Mouse (Mus musculus): Measurements from ENCODE around the gene Add3.

The Add3 gene

DNA sequence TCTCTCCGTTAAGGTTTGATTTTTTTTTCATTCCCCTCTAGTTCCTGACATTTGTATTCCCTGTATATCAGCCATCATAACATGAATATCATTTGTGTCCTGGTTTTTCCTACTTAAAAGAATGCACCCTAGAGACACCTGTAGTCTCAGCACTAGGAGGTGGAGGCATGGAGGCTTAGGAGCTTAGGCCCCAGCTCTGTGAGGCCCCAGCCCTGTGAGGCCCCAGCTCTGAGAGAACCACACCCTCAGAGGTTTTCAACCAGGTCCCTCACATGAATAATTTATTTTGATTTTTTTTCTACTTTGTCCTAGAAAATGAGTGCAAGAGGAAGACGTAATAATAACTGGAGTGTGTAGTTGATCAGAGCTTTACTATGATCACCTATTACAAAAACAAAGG lies 107.3 kb downstream of the Add3 start:
- no peak for DNase-seq

DNA sequence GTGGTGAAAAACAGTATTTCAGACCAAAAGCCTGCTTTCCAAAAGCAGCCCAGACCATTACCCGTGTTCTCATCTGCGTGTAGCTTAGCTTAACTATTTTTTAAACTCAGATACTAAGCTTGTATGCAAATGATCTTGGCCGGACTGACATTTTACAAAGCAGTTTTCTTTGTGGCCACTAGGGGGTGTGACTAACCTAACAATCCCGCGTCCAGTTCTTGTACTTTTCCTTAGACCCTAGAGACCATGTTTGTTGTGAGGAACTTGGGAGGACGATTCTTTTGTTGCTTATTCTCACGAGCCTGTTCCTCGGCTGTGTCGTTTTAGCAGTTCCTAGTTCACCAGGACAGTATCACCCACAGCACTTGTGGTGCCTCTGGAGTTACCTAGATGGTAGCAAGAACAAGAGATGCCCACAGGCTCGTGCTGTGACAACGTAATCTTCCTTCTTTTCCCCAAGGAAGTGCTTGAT lies 107.8 kb downstream of the Add3 start:
- peak; percentile 47 to 57 for DNase-seq

DNA sequence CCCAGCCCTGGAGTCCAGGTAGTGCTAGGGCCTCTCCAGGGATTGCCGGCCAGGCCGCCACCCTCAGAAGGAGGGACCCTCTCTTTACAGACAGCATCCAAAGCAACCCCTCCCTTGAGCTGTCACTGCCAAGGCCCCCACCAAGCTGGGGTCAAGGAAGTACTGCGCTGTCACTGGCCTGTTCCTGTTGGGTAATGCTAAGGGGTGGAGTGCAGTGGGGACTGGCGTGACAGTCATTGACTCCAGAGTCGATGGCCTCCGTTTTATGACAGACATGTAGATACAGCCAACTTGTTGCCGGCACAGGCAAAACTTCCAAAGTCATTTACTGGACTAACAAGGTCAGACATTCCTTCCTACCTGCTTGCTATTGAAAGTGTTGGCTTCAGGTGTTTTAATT lies 110.8 kb downstream of the Add3 start:
- DNase-seq: no peak

DNA sequence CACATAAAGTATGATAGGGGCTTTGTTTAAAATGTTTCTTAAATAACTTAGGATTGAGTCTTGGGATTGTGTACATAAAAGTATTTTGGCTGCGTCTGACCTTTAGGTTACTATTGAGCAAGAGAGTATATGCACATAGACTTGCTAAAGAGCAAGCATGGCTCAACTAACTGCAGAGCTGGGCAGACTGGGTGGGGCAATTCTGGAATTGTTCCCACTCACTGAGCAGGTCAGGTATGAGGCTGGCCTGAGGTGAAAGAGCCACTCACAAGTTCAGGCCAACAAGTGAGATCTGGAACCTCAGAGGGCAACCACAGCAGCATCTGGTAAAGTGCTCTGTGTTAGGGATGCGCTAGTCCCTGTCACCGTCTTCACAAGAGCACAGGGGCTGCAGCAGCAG lies 111.4 kb downstream of the Add3 start:
- DNase-seq: no peak

DNA sequence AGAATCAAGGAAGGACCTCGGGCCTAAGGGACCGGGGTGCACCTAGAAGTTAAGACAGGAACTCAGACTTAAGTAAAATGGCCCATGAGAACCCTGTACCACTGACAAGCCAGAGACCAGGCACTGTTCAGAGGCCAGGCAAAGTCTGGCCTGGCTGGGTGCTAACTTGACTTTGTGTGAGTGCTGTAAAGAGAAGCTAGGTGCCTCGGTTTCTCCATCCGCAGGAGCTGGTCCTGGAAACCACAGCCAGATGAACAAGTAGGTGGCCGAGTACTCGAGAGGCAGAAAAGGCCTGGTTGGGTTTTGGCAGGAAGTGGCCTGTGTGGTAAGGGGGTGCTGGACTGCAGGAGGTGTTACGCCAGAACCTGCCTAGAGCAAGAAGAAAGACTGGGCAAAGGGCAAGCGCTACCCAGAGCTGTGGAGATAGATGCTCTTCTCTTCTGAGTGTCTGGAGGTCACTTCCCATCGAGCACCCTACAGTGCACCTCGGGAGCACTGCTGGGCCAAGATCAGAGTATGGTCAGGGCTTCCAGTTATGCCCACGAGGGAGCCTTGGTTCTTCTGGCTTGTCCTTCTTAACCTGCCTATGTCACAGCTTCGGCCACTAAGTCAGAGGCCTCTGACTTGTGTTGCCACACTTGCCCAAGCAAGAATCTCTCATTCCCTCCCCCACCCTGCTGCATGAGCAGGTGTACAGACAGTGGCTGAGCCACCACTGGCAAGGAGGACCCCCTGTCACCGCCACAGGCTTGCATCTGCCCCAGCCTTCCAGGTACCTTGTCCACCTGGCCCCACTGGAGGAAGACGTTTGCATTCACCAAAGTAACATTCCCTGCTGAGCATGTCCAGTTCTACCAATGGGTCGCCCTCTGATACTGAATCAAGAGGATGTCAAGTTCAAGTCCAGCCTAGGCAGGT lies 112.1 kb downstream of the Add3 start:
- DNase-seq: no peak

DNA sequence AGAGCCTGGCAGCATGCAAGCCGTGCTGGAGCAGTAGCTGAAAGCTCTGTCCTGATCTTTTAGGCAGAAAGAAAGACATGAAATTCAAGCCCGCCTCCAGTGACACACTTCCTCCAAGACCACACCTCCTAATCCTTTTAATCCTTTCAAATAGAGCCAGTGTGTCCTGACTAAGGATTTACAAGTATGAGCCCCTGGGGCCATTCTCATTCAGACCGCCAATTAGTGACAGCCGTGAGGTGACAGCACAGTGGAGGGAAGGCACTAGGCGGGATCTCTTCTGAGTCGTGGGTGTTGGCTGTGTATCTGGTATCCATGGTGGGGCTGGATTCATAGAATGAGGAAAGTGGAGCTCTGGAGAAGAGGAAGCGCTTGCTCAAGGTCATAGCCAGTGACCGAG lies 116.1 kb downstream of the Add3 start:
- no peak for DNase-seq

DNA sequence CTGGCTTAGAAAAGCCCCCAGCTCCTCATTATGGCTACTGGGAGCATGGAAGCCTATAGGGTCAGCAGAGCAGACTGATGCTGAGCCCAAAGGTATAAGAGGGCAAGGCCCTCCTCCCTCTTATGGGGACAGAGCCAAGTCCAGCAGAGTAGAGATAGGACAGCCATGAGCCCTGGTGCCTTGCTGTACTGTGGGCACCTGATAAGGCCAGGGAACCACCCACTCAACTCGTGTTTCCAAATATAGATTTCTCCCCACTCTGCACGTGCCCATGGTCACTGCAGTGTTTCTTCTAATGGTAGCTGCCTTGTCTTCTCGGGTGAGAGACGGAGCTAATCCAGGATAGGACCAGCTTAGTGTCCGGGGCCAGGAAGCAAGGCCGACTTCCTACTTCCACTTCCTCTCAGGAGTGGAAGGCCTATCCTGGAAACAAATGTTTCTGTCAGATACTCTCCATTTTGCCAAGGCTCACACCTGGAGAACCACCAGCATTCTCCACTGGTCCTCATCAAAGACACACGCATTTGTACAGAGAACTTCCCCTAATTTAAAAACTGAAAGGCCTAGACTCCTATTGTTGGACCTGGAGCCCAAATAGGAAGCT lies 116.8 kb downstream of the Add3 start:
- DNase-seq: no peak

DNA sequence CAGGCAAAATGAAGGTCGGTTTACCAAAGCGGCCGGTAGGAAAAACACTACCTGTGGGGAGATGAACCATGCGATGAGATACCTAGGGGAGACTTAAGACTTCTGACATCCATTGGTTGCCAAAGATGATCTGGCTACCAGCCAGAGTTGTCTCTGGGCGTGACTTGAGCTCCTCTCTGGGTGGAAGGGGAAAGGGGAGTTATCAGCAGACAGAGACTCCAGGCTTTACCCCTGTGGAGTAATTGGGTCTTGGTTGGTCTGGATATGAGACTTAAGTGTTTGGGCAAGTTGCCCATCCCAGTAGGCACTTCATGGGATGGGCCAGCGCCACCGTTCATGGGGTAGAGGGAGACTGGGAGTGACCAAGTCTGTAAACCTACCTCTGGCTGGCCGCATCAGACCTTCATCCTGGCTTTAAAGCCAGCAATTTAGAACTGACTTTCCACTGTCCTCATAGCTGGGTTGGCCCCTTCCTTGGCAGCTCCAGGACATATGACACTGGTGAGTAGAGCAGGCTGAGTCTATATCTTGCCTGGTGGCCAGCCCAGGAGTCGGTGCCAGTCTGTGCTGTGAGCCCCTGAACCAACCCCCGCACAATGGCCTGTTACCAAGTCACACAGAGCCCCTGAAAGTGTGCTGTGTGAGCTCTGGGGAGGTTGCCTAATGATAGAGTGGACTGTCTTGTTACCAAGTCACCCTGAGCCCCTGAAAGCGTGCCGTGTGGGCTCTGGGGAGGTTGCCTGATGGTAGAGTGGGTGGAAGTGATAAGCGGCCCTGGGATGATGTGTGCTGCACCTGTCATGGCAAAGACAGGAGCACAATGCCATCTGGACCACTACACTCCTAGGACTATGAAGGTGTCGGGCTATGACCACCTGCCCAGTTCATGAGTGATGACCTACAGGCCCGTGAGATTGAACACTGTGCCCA lies 117.7 kb downstream of the Add3 start:
- DNase-seq: no peak

DNA sequence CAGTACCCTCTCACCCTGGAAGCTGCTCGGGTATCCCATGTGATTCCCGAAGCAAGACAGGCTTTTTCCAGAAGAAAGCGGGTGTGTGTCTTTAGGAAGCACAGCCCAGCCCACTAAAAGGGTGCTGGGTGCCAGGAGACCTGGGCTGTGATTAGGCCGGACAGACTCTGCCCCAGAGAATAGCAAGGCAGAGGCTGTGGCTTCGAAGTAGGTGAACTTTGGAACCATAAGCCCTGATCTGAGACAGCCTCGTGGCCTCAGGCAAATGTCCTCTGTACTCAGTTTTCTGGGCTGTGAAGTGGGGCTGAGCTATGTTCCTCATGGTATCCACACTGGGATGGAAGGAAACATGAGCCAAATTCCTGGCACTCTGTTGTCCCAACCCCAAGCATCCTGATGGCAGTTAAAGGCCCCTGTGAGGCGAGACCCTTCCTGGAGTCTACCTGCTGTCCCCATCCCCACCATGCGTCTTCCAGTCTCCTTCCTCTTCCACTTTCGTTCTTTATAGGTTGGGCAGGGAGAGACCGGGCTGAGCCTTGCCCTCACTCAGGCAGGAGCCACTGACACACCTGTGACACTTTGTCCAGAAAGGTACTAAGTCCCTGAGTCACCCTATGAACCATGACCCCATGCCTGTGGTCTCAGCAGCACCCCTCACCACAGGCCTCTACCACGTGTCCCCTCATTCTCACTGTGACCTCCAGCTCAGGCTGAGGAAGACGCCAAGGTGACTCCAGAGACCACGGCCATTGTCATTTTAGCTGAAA lies 118.7 kb downstream of the Add3 start:
- DNase-seq: peak; percentile 57 to 58

DNA sequence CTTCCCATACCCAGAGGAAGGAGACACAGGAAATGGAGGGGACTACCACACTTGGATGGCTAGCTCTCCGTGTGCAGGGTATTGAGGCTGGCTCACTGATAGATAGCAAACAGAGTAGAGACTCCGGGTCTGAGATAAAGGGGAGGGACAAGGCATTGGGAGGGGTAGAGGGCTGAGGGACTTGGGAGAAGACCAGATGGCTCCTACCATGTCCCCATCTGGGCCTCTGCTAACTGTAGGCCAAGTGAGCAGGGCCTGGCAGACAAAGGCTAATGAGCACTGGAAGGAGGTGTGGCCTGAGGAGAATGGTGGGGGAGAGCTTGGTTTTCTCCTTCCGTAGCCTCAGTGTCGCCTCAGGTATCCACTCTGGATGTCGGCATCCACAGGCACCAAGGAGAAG lies 119.3 kb downstream of the Add3 start:
- no peak for DNase-seq

DNA sequence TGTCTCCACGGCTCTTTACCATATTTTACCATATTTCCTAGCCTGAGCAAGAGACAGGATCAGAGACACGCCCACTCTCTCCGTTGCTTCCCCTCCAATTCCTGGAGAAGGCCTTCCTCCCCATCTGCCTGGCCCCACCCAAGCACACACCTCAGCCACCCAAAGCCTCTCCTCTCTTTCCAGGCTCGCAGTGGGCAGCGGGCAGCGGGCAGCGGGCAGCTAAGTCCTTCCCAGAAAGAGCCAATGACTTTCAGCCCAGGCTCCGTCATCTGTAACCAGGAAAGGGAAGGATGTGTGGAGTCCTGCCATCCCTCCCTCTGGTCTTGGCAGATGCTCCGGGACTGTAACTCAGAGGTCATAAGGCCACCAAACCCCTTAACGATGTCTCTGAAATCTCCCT lies 120.0 kb downstream of the Add3 start:
- DNase-seq: no peak

DNA sequence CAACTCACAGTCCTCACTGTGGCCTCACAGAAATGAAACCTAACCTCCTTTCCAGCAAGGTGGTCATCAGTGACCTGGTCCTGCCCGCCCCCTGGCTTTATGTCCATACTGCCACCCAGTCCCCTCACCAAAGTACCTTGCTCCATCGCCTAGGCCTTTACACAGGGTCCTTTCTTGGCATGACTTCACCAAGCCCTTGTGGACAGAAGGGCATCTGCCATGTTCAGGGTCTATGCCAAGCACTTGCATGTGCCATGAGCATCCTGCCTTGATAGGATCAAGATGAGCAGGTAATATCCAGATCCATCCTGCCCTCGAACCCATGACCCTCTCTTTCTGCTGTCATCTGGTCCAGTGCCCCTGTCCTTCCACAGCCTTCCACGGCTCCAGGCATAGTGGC lies 120.6 kb downstream of the Add3 start:
- DNase-seq: no peak

DNA sequence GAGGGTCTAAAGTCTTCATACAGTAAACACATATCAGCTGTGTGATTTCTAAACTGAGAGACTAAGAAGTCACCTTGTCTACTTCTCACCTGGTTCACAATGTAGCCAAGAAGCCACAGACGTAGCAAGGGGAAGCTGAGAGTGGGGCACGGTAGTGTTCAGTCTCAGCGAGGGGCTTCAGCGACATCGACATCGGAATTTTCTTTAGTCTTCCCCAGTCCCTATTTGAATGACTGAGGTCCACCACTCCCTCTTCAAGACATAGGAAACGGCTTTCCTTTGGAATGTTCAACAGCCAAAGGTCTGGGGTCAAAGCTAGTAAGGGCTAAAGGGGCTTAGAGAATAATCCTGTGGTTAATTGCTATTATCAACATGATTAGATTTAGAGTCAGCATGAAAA lies 121.8 kb downstream of the Add3 start:
- DNase-seq: no peak

DNA sequence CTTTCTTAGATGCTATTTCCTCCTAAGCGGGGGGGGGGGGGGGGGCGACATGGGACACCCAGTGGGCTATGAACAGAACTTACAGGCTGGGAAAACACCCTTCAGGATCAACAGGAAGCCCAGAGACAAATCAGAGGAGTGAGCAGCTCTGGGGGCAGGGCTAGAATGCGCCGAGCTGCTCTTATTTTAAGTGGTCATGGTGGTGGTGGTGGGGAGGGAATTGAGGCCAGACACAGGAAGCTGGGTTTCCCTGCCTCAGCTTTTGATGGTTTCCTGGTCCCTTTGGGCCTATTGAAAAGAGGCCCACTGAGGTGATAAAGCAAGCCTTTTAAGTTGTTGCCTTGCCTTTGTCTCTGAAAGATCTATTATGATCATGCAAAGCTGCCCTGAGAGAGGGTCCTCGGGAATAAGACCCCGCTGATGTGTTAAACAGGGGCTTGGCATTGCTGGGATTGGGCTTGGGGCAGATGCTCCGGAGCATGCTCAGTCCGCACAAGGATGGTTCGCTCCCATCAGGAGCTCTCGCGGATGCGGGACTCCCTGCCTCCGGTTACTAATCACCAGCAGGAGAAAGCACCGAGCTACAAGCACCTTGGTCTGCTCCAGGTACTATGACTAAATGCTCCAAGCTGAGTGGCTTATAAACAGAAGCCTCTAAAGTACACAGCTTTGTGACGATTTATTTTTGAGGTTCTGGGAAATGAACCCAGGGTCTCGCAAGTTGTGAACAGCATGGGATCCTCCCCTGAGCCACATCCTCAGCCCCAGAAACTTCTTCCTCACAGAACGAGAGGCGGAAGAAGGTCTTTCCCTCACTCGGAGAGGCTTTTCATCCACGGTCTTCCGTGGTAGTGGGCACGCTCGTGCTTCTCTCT lies 123.9 kb downstream of the Add3 start:
- no peak for DNase-seq

DNA sequence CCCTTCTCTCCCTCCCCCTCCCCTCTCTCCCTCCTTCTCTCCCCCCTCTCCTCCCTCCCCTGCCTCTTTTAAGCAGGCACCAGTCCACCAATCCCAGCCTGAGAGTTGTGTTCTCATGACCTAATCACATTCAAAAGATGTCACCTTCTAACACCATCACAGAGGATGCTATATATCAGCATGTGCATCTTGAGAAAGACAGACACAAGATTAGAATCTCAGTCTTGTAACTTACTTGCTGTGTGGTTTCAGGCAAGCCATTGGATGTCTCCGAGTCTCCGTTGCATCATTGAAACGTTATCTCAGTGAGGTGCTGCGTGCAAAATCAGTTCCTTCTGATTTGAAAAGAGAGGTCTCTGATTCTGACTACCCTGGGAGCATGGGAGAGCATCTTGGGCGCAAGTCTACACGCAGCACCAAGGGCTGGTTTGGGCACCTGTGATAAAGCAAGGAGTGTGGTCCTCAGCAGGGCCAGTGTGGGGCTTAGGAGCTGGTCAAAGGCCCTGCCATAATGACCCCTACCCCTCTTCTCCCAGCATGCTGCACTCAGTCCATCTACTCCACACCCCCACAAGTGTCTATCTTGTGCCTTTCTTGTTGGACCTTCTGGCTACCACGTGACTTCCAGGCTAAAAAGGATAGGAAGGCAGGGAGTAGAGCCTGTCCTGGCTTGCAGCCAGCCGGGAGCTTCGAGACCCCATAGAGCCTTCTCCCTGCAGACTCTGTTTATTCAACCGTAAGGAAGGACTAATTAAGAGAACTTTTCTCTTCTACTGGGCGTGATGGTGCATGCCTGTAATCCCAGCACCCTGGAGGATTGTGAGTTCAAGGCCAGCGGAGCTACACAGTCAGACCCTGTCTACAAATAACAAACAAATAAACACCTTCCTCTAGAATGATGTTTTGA lies 124.8 kb downstream of the Add3 start:
- DNase-seq: peak in 1 of 2 experiments; percentile 34

DNA sequence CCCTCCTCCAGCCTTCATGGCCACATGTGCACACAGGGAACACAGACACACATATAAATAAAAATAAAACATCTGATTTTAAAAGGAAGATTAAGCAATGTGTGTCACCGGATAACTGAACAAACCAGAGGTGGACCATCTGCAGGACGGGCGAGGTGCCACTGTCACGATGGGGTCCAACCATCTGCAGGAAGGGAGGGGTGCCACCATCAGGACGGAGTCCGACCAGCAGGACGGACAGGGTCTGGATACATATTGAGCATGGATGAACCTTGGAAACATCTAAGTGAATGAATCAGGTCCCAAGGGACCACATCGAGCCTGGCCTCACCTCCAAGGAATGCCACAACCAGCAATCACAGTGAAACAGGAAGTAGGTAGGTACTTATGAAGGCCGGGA lies 127.1 kb downstream of the Add3 start:
- no peak for DNase-seq

DNA sequence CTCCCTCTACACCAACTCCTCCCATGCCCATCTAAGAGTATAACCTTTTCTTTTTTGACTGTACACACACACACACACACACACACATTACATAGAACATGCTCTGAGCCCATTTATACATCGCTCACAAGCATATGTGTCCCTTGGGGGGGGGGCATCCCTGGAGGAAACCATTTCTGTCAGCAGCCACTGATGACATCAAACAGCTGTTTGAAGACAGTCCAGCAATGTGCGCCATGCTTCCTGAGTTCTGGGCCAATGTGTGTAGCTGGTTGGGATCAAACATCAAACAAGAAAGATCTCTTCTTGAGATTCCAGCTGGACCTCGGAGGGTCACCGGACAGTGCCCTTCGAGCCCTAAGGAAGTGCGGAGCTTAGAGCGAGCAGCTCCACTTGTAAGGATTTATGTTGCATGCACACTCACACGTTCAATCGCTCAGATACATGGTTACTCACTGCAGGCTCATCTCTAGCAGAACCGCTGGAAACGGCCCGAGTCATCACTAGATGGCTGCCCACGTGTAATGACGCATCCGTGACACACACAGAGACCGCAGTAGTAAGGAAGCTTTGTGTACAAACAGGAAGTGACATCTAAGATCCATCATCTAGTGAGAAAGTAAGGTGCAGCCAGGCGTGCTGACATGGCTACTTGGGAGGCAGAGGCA lies 132.9 kb downstream of the Add3 start:
- peak in 1 of 2 experiments; percentile 14 for DNase-seq

DNA sequence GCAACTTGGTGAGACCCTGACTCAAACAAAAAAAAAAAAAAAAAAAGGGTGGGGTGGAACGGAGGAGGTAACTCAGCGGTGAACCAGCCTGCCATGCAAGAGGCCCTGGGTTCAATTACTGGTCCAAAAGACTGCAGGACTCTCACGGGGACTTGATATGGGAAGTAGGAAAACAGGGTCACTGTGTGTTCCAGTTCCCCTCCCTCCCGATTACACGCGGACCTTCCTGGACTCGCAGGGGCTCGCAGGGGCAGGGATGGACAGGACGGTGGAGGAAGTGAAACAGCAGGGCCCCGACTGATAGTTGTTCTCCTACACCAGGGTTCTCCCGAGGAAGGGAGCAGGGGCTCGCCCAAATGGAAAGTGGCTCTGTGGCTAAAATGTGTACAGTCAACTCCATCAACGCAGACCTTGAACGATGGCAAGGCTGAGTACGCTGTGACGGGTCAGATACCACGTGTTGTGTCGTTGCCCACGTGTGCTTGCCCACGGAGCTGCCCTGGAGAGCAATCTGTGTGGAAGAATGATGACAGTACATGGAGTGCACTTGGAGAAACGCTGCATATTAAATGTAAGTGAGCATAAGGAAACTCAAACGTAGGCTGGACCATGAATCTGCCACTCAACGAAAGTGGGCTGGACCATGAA lies 133.7 kb downstream of the Add3 start:
- DNase-seq: no peak

DNA sequence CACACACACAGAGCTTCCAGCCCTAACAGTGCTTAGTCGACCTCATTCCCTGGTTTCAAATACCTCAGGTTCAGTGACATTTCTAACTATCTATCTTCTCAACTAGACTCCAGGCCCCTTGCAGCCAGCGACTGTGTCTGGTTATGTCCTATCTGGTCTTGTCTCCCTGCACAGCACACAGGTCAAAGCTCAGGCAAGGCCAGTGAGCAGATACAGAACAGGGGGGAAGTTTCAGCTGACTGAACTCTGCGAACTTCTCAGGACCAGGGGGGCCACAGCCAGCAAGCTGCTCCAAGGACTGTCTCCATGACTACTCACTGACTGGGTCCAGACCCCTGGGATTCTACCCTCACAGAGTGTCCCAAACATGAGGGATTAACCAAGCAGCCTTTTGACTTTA lies 135.0 kb downstream of the Add3 start:
- DNase-seq: peak; percentile 31 to 41
